Mouse (Mus musculus) mouse embryonic stem cell (cell line): ENCODE data around the gene Zmpste24.
"Not testable (repeated sequence)": the region's sequence is repeated elsewhere in the genome, so short reads cannot be mapped to it uniquely, and the experiment has no call there.

Experiments
- in situ Hi-C, 2 experiments: fragments of 300-500 bp; cut with MboI; formaldehyde crosslinking; loops; 1 replicate in 1 of 2; 3 replicates in 1 of 2; pipeline ENCODE4 v1.14.3; 2019 to 2020; ENCODE audit warnings: low sequenced_read_pairs in 2 of 2, low pct_unique_long_range_greater_than_20kb in 1 of 2, mixed read lengths in 1 of 2; ENCODE audit not compliant: unreplicated experiment in 1 of 2

Gene Zmpste24

GRCm38 (mm10) chr4:121097650-121098378 is at the start of gene Zmpste24:
TSS of gene Zmpste24 (minus strand) at chr4:121098241.
- in situ Hi-C loops = no loop called here

GRCm38 (mm10) chr4:121109126-121109525 is 11.1 kb upstream of the Zmpste24 start, which contains the start of gene Tmco2:
TSS of gene Tmco2 (minus strand) at chr4:121109226.
- in situ Hi-C loops = no loop called here

DNA sequence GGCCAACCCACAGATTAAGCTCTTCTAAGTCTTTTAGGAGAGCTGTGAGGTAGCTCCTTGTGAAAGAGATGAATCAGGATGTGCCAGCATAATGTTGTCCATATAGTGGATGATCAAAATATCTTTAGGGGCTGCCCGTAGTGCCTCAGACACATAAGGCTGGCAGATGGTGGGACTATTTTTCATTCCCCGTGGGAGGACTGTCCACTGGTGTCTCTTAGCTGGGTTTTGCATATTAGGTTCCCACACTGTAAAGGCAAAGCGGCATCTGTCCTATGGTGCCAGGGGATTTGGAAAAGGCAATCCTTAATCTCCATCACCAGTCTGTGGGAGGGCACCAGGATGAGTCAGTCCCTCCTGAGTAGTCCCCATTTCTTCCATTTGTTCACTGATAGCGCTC is 5.3 kb upstream of the Zmpste24 start:
- in situ Hi-C loops = no loop called here

DNA sequence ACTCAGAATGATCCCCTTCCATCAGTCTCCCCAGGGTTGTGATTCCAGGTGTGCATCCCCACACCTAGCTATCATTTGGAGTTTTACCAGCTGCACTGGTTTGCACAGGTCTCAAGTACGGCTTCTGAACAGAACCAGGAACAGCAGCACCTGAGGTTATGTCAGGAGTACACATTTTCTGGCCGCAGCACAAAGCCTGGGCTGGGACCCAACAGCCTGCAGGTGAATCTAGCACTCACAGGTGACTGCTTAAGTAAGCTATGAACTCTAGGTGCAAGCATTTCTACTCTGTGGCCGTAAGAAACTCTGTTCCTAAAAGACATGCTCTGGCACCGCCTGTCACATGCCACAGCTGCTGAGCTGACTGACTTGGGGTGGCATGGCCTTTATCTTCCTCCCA is 7.8 kb downstream of the Zmpste24 start:
- in situ Hi-C loops = no loop called here

DNA sequence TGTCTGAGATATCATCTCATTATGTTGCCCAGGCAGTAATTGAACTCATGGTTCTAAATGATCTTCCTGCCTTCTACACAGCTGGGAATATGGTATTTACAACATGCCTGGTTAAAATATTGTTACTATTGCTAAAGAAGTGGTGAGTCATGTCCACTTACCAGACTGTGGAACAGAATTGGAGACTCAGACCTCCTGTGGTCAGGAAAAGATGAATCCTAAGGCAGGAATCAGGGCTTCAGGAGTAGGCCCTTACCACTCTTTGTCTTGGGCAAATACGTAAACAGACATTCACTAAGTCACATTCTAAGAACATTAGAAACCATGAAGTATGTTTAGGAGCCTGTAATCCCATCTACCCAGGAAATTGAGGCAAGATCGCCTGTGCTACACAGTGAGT is 9.3 kb downstream of the Zmpste24 start:
- in situ Hi-C loops = no loop called here

DNA sequence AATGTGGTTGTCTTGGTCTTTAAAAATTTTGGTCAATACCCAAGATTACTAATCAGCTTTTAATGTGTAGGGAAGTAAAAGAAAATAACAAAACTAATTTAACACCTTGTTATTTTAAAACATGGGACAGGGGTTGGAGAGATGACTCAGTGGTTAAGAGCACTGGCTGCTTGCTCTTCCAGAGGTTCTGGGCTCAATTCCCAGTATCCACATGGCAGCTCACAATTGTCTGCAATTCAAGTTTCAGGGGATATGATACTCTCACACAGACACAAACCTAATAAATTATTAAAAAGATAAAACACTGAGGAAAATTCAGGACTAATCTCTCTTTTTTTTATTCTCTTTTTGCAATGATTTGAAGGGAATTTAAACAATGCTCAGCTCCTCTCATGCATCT is 13.5 kb downstream of the Zmpste24 start:
- in situ Hi-C loops = no loop called here

DNA sequence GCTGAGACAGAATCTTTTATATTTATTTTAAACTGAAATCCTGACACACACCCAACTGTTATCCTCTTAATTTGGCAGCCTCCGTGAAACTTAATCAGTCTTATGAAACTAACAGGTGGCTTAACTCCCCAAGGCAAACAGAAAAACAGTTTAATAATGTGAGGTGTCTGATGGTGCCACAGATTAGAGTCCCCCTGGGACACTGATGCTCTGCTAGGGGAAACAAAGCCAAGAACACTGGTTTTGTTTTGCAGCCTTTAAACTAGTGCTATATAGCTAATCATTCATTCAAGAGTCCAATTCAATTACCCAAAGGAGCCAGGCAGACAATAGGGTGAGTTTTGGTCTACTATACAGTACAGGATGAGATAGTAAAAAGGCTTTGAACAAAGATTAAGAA is 17.6 kb downstream of the Zmpste24 start:
- in situ Hi-C loops = no loop called here

GRCm38 (mm10) chr4:121077915-121078646 is 20.0 kb downstream of the Zmpste24 start:
- in situ Hi-C loops = no loop called here

DNA sequence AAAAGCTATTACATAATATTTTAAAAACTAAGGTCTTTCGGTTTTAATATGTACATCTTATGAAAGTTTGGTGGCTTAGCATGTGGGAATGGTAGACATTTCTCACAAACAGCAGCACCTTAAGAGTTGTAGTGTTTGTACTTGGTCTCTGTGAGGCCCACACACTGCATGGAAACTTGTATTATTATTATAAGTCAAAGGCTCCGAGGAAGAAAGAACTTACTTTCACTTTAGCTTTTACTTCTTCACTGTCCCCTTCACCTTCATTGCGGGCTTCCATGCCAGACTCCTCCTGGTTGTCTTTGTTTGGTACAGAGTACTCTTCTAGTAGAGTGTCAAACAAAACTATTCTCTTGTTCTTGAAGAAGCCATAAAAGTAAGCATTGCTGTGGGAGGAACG is 23.8 kb downstream of the Zmpste24 start:
- in situ Hi-C loops = no loop called here

- in situ Hi-C loops = no loop called here
Observed at GRCm38 (mm10) chr4:121065336-121065735, 32.7 kb downstream of the Zmpste24 start.

DNA sequence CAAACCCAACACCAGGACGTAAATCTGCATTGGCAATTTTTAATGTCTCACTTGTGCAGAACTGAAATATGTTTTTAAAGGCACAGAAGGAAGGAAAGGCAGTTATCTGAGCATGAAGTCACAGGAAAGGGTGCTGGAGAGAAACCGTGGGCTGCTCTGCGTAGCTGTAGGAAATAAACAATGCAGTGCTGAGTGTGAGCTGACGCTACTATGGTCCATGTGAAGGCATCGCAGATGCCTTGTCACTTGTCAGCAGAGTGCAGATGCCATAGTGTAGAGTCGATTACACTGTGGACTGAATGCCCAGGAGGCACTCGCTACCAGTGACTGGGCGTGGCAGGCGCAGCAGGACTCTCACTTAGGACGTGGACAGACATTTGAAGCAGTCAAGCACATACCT is 38.8 kb downstream of the Zmpste24 start:
- in situ Hi-C loops = not testable (repeated sequence)

- in situ Hi-C loops = no loop called here
Observed at GRCm38 (mm10) chr4:121057032-121057431, 41.0 kb downstream of the Zmpste24 start.

DNA sequence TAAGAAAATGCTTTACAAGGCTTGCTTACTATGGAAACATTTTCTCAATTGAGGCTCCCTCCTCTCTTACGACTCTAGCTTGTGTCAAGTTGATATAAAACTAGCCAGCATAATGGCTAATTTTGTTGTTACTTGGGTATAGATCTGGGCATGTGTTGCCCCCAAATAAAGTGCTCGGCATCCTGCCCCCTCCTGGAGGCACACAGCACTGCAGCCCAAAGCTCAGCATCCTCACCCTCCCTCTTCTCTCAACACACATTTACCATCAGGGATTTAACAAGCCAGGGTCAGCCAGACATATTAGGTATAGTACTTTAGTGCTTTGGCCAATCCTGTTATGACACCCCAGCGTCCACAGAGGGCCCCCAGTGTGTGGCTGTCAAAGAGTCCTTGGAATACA is 41.7 kb downstream of the Zmpste24 start:
- in situ Hi-C loops = no loop called here

GRCm38 (mm10) chr4:121052454-121053323 is 45.4 kb downstream of the Zmpste24 start:
- in situ Hi-C loops = no loop called here

GRCm38 (mm10) chr4:121051863-121052262 is 46.2 kb downstream of the Zmpste24 start:
- in situ Hi-C loops = no loop called here

- in situ Hi-C loops = no loop called here
Observed at GRCm38 (mm10) chr4:121042946-121043345, 55.1 kb downstream of the Zmpste24 start.

DNA sequence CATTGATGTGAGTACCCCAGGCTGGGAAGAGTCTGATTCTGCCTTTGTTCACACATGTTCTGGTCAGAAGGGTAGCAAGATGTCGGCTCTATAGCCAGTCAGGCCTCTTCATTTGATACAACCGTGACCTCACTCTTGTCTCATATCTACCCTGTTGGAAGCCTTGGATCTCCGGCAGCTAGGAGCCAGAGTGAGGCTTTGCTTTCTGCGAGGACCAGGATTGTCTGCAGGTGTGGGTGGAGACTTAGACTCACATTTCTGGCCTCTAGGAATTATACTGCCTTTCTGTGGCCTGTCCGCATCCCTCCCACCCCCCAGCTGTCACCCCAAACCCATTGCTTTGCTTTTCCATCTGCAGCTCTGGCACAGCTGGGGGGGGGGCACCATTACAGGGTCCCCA is 55.6 kb downstream of the Zmpste24 start:
- in situ Hi-C loops = no loop called here

DNA sequence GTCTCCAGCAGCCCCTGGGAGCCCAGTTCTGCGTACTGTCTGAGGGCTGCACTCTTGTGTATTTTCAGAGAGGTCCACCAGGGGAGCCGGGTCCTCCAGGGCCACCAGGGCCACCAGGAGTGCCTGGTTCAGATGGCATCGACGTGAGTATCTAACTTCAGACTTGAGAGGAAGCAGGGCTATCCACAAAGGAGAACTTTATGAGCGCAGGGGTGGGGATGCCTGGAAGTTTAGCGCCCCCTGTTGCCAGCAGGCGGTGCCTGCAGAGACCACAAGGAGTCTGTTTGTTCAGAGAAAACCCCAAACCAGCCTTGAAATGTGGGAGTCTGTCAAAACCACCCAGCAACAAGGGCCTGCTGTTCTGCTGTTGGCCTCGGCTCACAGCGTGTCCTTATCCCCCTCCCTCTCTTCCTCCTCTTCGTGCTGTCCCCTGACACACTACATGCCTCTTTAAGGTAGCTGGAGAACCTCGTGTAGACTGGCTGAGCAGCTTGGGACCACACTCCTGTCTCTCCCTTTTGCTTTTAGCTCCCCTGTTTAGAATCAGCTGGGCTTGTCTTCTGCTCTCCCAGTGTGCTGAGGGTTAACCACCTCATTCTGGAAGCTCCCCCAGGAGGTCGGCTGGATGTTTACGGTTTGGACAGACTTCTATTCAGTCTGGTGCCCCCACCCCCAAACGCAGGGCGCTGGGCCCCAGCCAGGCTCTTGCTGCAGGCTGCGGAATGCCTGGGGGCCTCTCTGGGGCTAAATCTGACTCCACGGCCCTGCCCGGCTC is 57.0 kb downstream of the Zmpste24 start:
- in situ Hi-C loops = no loop called here
